Mouse (Mus musculus) liver, adult 10 weeks (tissue): Measurements from ENCODE around the gene Olfr292. TPM values are rescaled to one million over a fixed set of nuclear protein-coding genes. Genes with fewer than 3 reads are reported as not detected.

Experiments
- polyA plus RNA-seq: library from polyadenylated mRNA; stranded (reverse); fragments of 350-450 nt; fragmentation: Illumina TruSeq; extraction: RNeasy Lipid Tissue Mini Kit (QIAGEN cat#74804); gene quantifications from one replicate; pipeline ENCODE4 v1.2.3, GENCODE M21; 2014; ENCODE audit warnings: low read depth, low replicate concordance

Gene Olfr292
- not detected for polyA plus RNA-seq

DNA sequence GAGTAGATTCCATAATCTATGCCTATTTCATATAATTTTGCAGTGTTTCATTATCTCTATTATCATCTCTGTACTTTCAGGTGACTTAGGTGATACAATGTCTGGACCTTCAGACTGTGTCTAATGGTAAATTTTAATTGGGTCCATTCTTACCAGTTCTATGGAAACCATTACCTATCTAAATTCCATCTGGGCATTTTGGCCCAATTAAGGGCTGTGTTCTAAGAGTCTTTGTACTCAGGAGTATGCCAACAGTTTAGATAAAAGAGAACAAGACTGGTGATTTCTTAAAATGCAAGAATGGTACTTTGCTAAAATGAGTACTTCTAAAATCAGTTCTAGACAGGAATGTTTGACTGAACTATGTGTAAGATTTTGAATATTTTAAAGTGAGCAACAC, at the start of gene Olfr292:
TSS of gene Olfr292 (plus strand) at position 301 of the 400 bp plus-strand sequence.

GRCm38 (mm10) chr7:86648761-86649160, 39.4 kb upstream of the Olfr292 start, which contains the start of gene Olfr293:
TSS of gene Olfr293 (plus strand) at chr7:86649061.

Other genes starting within 250 kb of the Olfr292 start
- not detected for gene Olfr299, start 228.4 kb upstream of the Olfr292 start, polyA plus RNA-seq
- not detected for gene Olfr298, start 195.8 kb upstream of the Olfr292 start, polyA plus RNA-seq
- not detected for gene Olfr297, start 168.4 kb upstream of the Olfr292 start, polyA plus RNA-seq
- gene Olfr295, start 104.5 kb upstream of the Olfr292 start, polyA plus RNA-seq, result not detected
- not detected for gene Olfr294, start 71.7 kb upstream of the Olfr292 start, polyA plus RNA-seq
- gene Olfr293, start 39.3 kb upstream of the Olfr292 start, polyA plus RNA-seq, result not detected
- gene Folh1, start 87.6 kb downstream of the Olfr292 start, polyA plus RNA-seq, result not detected
- not detected for gene Vmn2r77, start 106.7 kb downstream of the Olfr292 start, polyA plus RNA-seq
- not detected for gene Vmn2r78, start 226.8 kb downstream of the Olfr292 start, polyA plus RNA-seq